Mouse (Mus musculus) hindbrain, embryonic 16.5 days (tissue): ENCODE data around the gene 9530077C05Rik. TPM values are rescaled to one million over a fixed set of nuclear protein-coding genes. Genes with fewer than 3 reads are reported as not detected.
"Not testable (repeated sequence)": the region's sequence is repeated elsewhere in the genome, so short reads cannot be mapped to it uniquely, and the experiment has no call there.

Experiments
- ATAC-seq: fragments of 200-750 bp; cut with Nextera tagmentation; 2 replicates; pipeline ENCODE4 v1.8.0; 2017; ENCODE audit warnings: moderate TSS enrichment, moderate library complexity
- H3K27ac ChIP-seq: fragments of 300-500 bp; sonication (generic); 2 replicates; pipeline ENCODE4 v1.5.1; 2014; ENCODE audit warnings: low read depth, mild to moderate bottlenecking, control low read depth, low read length, moderate library complexity
- H3K27me3 ChIP-seq: fragments of 300-500 bp; sonication (generic); replicated peaks from 2 replicates; pipeline ENCODE4 v1.6.1; 2014; ENCODE audit warnings: low read length; ENCODE audit not compliant: control insufficient read depth, insufficient read depth
- H3K36me3 ChIP-seq: fragments of 300-500 bp; sonication (generic); 2 replicates; pipeline ENCODE4 v1.6.1; 2014; ENCODE audit warnings: mild to moderate bottlenecking, low read length, moderate library complexity, mixed read lengths; ENCODE audit not compliant: control insufficient read depth, insufficient read depth
- H3K4me1 ChIP-seq: fragments of 300-500 bp; sonication (generic); 2 replicates; pipeline ENCODE4 v1.6.1; 2014; ENCODE audit warnings: low read depth, low read length; ENCODE audit not compliant: control insufficient read depth, insufficient read depth
- H3K4me2 ChIP-seq: fragments of 300-500 bp; sonication (generic); 2 replicates; pipeline ENCODE4 v1.6.1; 2014; ENCODE audit warnings: mild to moderate bottlenecking, low read length, control low read depth, moderate library complexity
- H3K4me3 ChIP-seq: fragments of 300-500 bp; sonication (generic); 2 replicates; pipeline ENCODE4 v1.5.1; 2014; ENCODE audit warnings: mild to moderate bottlenecking, low read length, control low read depth, moderate library complexity
- H3K9ac ChIP-seq: fragments of 300-500 bp; sonication (generic); 2 replicates; pipeline ENCODE4 v1.6.1; 2014; ENCODE audit warnings: low read depth, mild to moderate bottlenecking, control low read depth, low read length, moderate library complexity
- H3K9me3 ChIP-seq: fragments of 300-500 bp; sonication (generic); 2 replicates; pipeline ENCODE4 v1.6.1; 2014; ENCODE audit warnings: mild to moderate bottlenecking, low read length, moderate library complexity; ENCODE audit not compliant: control insufficient read depth
- WGBS: fragments of 180-500 bp; shearing (Covaris S2); extraction: QIAGEN DNeasy Blood & Tissue Kit; methylation state at CpG from one replicate; pipeline ENCODE4 v1.1.7; 2014; 5-methylcytosine and 5-hydroxymethylcytosine counted together
- polyA plus RNA-seq: library from polyadenylated mRNA; unstranded; fragments of >200 nt; fragmentation: Nextera tagmentation; extraction: Ambion mirVana; gene quantifications from 2 replicates; pipeline ENCODE4 v1.2.1, GENCODE M21; 2015

Gene 9530077C05Rik
- polyA plus RNA-seq, 1 experiment from 2014 or later = 19.3 TPM

- not testable (repeated sequence) for H3K36me3 ChIP-seq, H3K4me2 ChIP-seq, H3K9ac ChIP-seq, H3K27me3 ChIP-seq, H3K27ac ChIP-seq, H3K4me3 ChIP-seq, H3K4me1 ChIP-seq, H3K9me3 ChIP-seq, ATAC-seq
- WGBS = 70% methylated on average over 4 of the region's 4 CpGs
Measured at GRCm38 (mm10) chr9:22407633-22408032, 3.7 kb upstream of the 9530077C05Rik start.

GRCm38 (mm10) chr9:22408344-22408743, 3.0 kb upstream of the 9530077C05Rik start:
- H3K9me3 ChIP-seq, H3K4me2 ChIP-seq, H3K4me3 ChIP-seq, H3K27me3 ChIP-seq, H3K4me1 ChIP-seq, H3K36me3 ChIP-seq, H3K27ac ChIP-seq, H3K9ac ChIP-seq, ATAC-seq: not testable (repeated sequence)
- WGBS = 30% methylated on average over 4 of the region's 4 CpGs

DNA sequence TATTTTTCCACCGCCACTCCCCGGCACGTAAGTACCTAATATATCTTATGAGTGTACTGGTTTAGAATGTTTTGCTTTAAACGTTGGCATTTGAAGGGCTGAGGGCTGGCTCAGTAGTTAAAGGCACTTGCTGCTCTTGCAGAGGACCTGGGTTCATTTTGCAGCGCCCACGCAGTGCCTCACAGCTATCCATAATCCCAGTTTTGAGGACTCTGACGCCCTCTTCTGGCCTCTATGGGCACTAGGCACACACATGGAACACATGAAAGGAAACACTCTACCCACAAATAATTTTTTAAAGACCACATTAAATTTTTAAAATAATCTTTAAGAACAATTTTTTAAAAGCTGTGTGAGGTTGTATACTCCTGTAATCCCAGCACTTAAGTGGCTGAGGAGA, 1.8 kb upstream of the 9530077C05Rik start:
- H3K27ac ChIP-seq = no peak overlapping the region
- no peak overlapping the region for H3K9ac ChIP-seq
- H3K9me3 ChIP-seq = no peaks in the 10 kb centered on the region
- H3K36me3 ChIP-seq = no peaks in the 10 kb centered on the region
- no peak overlapping the region for H3K4me3 ChIP-seq
- H3K4me2 ChIP-seq = no peak overlapping the region
- ATAC-seq = no peak
- peaks cover 5% of the 10 kb centered on the region for H3K4me1 ChIP-seq
- WGBS = 80% methylated on average over 7 of the region's 7 CpGs
- H3K27me3 ChIP-seq = no peaks in the 10 kb centered on the region

DNA sequence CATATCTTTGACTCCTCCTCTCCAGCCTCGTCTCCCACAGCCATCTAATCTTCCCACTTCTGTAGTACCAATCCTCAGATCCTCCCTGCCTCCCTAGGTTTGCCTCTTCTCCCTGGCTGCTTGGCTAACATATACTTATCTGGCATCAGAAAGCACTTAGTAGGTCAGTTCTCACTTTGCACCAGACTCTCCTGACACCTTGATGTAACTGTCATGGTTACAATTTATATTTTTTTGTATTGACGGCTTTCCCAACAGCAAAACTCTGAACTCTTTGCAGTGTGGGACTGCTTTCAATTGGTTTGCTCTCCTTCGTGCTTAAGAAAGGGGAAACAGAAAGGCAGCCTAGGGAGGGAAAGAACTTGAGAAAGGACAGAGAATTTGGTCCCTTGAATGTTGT, 4.9 kb downstream of the 9530077C05Rik start:
- Histone ChIP-seq H3K4me3 (no peak overlapping the region), H3K4me2 (no peak overlapping the region), H3K27ac (no peak overlapping the region), H3K9ac (no peak overlapping the region), H3K9me3 (no peaks in the 10 kb centered on the region), H3K4me1 (peaks cover 5% of the 10 kb centered on the region), H3K36me3 (no peaks in the 10 kb centered on the region), H3K27me3 (no peaks in the 10 kb centered on the region)
- no peak for ATAC-seq
- WGBS = 94% methylated on average over 3 of the region's 3 CpGs

- Histone ChIP-seq H3K27me3 (no peaks in the 10 kb centered on the region), H3K36me3 (no peaks in the 10 kb centered on the region), H3K9ac (no peak overlapping the region), H3K4me3 (no peak overlapping the region), H3K4me2 (no peak overlapping the region), H3K4me1 (peaks cover 3% of the 10 kb centered on the region), H3K9me3 (no peaks in the 10 kb centered on the region), H3K27ac (no peak overlapping the region)
- WGBS = 43% methylated on average over 6 of the region's 6 CpGs
- no peak for ATAC-seq
Measured at GRCm38 (mm10) chr9:22417547-22417946, 6.2 kb downstream of the 9530077C05Rik start.

GRCm38 (mm10) chr9:22419877-22420276, 8.6 kb downstream of the 9530077C05Rik start:
- Histone ChIP-seq H3K4me1 (no peaks in the 10 kb centered on the region), H3K27me3 (no peaks in the 10 kb centered on the region), H3K27ac (no peak overlapping the region), H3K9me3 (no peaks in the 10 kb centered on the region), H3K4me3 (no peak overlapping the region), H3K9ac (no peak overlapping the region), H3K4me2 (no peak overlapping the region), H3K36me3 (peaks cover 3% of the 10 kb centered on the region; the same call in 1 of the 2 replicates)
- ATAC-seq = no peak
- WGBS = 77% methylated on average over 3 of the region's 3 CpGs

GRCm38 (mm10) chr9:22420491-22420890, 9.2 kb downstream of the 9530077C05Rik start:
- no peaks in the 10 kb centered on the region for H3K4me1 ChIP-seq
- H3K4me3 ChIP-seq = no peak overlapping the region
- 20% methylated on average over 7 of the region's 7 CpGs for WGBS
- H3K27ac ChIP-seq = no peak overlapping the region
- H3K4me2 ChIP-seq = no peak overlapping the region
- no peak for ATAC-seq
- no peaks in the 10 kb centered on the region for H3K27me3 ChIP-seq
- H3K9me3 ChIP-seq = no peaks in the 10 kb centered on the region
- H3K36me3 ChIP-seq = peaks cover 3% of the 10 kb centered on the region; the same call in 1 of the 2 replicates
- no peak overlapping the region for H3K9ac ChIP-seq

- Histone ChIP-seq H3K9ac (no peak overlapping the region), H3K27ac (no peak overlapping the region), H3K4me2 (no peak overlapping the region), H3K36me3 (peaks cover 3% of the 10 kb centered on the region; the same call in 1 of the 2 replicates), H3K27me3 (no peaks in the 10 kb centered on the region), H3K4me3 (no peak overlapping the region), H3K9me3 (no peaks in the 10 kb centered on the region), H3K4me1 (no peaks in the 10 kb centered on the region)
- WGBS = 78% methylated on average over 1 of the region's 1 CpGs
- ATAC-seq = no peak
Measured at GRCm38 (mm10) chr9:22422559-22422958, 11.2 kb downstream of the 9530077C05Rik start.

- Histone ChIP-seq H3K36me3 (peaks cover 3% of the 10 kb centered on the region; the same call in 1 of the 2 replicates), H3K27me3 (no peaks in the 10 kb centered on the region), H3K9me3 (no peaks in the 10 kb centered on the region), H3K4me1 (no peaks in the 10 kb centered on the region), H3K4me2 (no peak overlapping the region), H3K4me3 (no peak overlapping the region), H3K27ac (no peak overlapping the region), H3K9ac (no peak overlapping the region)
- no peak for ATAC-seq
- WGBS = 92% methylated on average over 1 of the region's 1 CpGs
Measured at GRCm38 (mm10) chr9:22423507-22423906, 12.2 kb downstream of the 9530077C05Rik start.

DNA sequence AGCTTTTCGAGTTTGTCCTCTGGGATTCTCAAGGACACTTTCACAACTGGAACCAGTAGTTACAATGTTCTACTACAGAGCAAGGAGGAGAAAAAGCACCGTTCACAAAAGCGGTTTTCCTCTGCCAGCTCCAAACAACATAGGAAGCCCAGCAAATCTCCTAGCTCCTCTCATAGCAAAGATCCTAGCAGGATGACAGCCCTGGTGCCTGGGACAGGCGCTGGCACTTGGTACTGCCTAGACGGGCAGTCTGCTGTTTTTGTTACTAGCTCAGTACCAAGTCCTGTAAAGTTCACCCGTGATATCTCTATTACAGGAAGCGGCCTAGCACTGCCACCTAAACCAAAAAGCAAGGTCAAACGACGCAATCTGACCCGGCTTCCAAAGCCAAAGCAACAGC, 12.9 kb downstream of the 9530077C05Rik start:
- ATAC-seq = no peak
- Histone ChIP-seq H3K4me1 (no peaks in the 10 kb centered on the region; the same call in 1 of the 2 replicates), H3K36me3 (peaks cover 3% of the 10 kb centered on the region; the same call in 1 of the 2 replicates), H3K9me3 (no peaks in the 10 kb centered on the region), H3K4me3 (no peak overlapping the region), H3K4me2 (no peak overlapping the region), H3K9ac (no peak overlapping the region), H3K27ac (no peak overlapping the region), H3K27me3 (no peaks in the 10 kb centered on the region)
- WGBS = 84% methylated on average over 10 of the region's 10 CpGs
